Mouse (Mus musculus) liver, embryonic 16.5 days (tissue): ENCODE data around the gene Tulp4. TPM values are rescaled to one million over a fixed set of nuclear protein-coding genes. Genes with fewer than 3 reads are reported as not detected.

Experiments used
- ATAC-seq: fragments of 200-750 bp; cut with Nextera tagmentation; 2 replicates; pipeline ENCODE4 v1.8.0; 2017; ENCODE audit warnings: low read depth, mild to moderate bottlenecking, moderate number of reproducible peaks, moderate library complexity
- H3K27ac ChIP-seq: fragments of 300-500 bp; sonication (generic); 2 replicates; pipeline ENCODE4 v1.5.1; 2014; ENCODE audit warnings: mild to moderate bottlenecking, low read length
- H3K27me3 ChIP-seq: fragments of 300-500 bp; sonication (generic); 2 replicates; pipeline ENCODE4 v1.6.1; 2014; ENCODE audit warnings: low read depth, low read length, mixed read lengths; ENCODE audit not compliant: control insufficient read depth, insufficient read depth
- H3K36me3 ChIP-seq: fragments of 300-500 bp; sonication (generic); 2 replicates; pipeline ENCODE4 v1.6.1; 2014; ENCODE audit warnings: mild to moderate bottlenecking; ENCODE audit not compliant: control insufficient read depth, insufficient read depth
- H3K4me1 ChIP-seq: fragments of 300-500 bp; sonication (generic); 2 replicates; pipeline ENCODE4 v1.6.1; 2014; ENCODE audit warnings: low read depth, low read length, mixed read lengths; ENCODE audit not compliant: control insufficient read depth
- H3K4me2 ChIP-seq: fragments of 300-500 bp; sonication (generic); 2 replicates; pipeline ENCODE4 v1.6.1; 2014; ENCODE audit warnings: low read depth, low read length, mixed read lengths
- H3K4me3 ChIP-seq: fragments of 300-500 bp; sonication (generic); 2 replicates; pipeline ENCODE4 v1.5.1; 2014; ENCODE audit warnings: low read depth, mild to moderate bottlenecking, low read length
- H3K9ac ChIP-seq: fragments of 300-500 bp; sonication (generic); 2 replicates; pipeline ENCODE4 v1.6.1; 2014; ENCODE audit warnings: low read depth, low read length
- H3K9me3 ChIP-seq: fragments of 300-500 bp; sonication (generic); replicated peaks from 2 replicates; pipeline ENCODE4 v1.6.1; 2016; ENCODE audit warnings: low read length; ENCODE audit not compliant: control insufficient read depth
- WGBS: fragments of 180-500 bp; shearing (Covaris S2); extraction: QIAGEN DNeasy Blood & Tissue Kit; methylation state at CpG from one replicate; pipeline ENCODE4 v1.1.7; 2014; ENCODE audit not compliant: insufficient replicate concordance; 5-methylcytosine and 5-hydroxymethylcytosine counted together
- polyA plus RNA-seq: library from polyadenylated mRNA; unstranded; fragments of >200 nt; fragmentation: Nextera tagmentation; extraction: Ambion mirVana; gene quantifications from 2 replicates; pipeline ENCODE4 v1.2.1, GENCODE M21; 2015

The Tulp4 gene
- 23.4 and 25.4 TPM in 2 replicates for polyA plus RNA-seq

GRCm38 (mm10) chr17:6106361-6107014 lies at the start of gene Tulp4:
TSS of gene Tulp4 (plus strand) at chr17:6106437.
- peak within 1 kb of the TSS; percentile 72 for H3K4me3 ChIP-seq
- H3K4me2 ChIP-seq: peak within 1 kb of the TSS; percentile 84
- WGBS: under 1% methylated on average over 21 of the region's 76 CpGs
- H3K9ac ChIP-seq: peak within 1 kb of the TSS; percentile 74
- no peaks in the 10 kb centered on the region for H3K36me3 ChIP-seq
- no peaks in the 10 kb centered on the region for H3K9me3 ChIP-seq
- peaks cover 2% of the 10 kb centered on the region for H3K4me1 ChIP-seq
- peak; percentile 95 for ATAC-seq
- H3K27me3 ChIP-seq: peaks cover 29% of the 10 kb centered on the region
- peak within 1 kb of the TSS; percentile 71; the same call in 1 of the 2 replicates for H3K27ac ChIP-seq

- H3K4me2 ChIP-seq: no peak overlapping the region
These were observed 43.4 kb upstream of the Tulp4 start for GRCm38 (mm10) chr17:6062793-6063192.

DNA sequence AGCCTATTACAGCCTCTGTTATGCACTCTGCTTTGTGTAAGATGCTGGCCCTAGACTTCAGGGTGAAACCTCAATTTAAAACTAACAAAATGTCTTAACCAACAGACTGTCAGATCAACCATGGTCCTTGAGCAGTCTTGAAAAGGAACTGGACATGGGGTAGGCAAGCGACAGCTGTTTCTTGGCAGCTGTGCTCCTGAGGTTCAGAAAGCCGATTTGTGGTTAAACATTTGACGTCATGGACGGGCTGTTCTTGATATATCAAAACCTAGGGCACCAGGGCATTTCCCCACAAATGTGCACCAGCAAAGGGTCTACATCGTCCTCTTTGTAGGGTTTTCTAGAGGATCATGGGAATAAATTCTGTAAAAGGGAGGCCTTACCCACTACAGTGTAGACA lies 42.7 kb upstream of the Tulp4 start:
- ATAC-seq: no peak
- H3K4me1 ChIP-seq: no peaks in the 10 kb centered on the region
- no peak overlapping the region for H3K9ac ChIP-seq
- H3K9me3 ChIP-seq: no peaks in the 10 kb centered on the region
- WGBS: 63% methylated on average over 5 of the region's 5 CpGs
- no peaks in the 10 kb centered on the region for H3K36me3 ChIP-seq
- H3K4me3 ChIP-seq: no peak overlapping the region
- no peak overlapping the region for H3K27ac ChIP-seq
- no peak overlapping the region for H3K4me2 ChIP-seq
- no peaks in the 10 kb centered on the region for H3K27me3 ChIP-seq

More at GRCm38 (mm10) chr17:6062793-6063192, 43.4 kb upstream of the Tulp4 start:
- Histone ChIP-seq H3K9me3 (no peaks in the 10 kb centered on the region), H3K27ac (no peak overlapping the region), H3K4me1 (no peaks in the 10 kb centered on the region), H3K36me3 (no peaks in the 10 kb centered on the region), H3K9ac (no peak overlapping the region), H3K27me3 (no peaks in the 10 kb centered on the region), H3K4me3 (no peak overlapping the region)
- 75% methylated on average over 8 of the region's 8 CpGs for WGBS
- no peak for ATAC-seq

- Histone ChIP-seq H3K4me3 (no peak overlapping the region), H3K9ac (no peak overlapping the region), H3K36me3 (no peaks in the 10 kb centered on the region), H3K4me2 (no peak overlapping the region), H3K9me3 (no peaks in the 10 kb centered on the region), H3K4me1 (no peaks in the 10 kb centered on the region), H3K27me3 (no peaks in the 10 kb centered on the region), H3K27ac (no peak overlapping the region)
- no peak for ATAC-seq
- 66% methylated on average over 2 of the region's 2 CpGs for WGBS
These were observed 40.2 kb upstream of the Tulp4 start for GRCm38 (mm10) chr17:6066021-6066420.

- H3K27me3 ChIP-seq: no peaks in the 10 kb centered on the region
- no peak overlapping the region for H3K9ac ChIP-seq
- 77% methylated on average over 7 of the region's 7 CpGs for WGBS
- no peak for ATAC-seq
- H3K4me3 ChIP-seq: no peak overlapping the region
- H3K36me3 ChIP-seq: no peaks in the 10 kb centered on the region
- no peaks in the 10 kb centered on the region for H3K4me1 ChIP-seq
- no peak overlapping the region for H3K4me2 ChIP-seq
- no peaks in the 10 kb centered on the region for H3K9me3 ChIP-seq
- no peak overlapping the region for H3K27ac ChIP-seq
These were observed 38.6 kb upstream of the Tulp4 start for GRCm38 (mm10) chr17:6067613-6068012.

- H3K9ac ChIP-seq: no peak overlapping the region
- 68% methylated on average over 6 of the region's 6 CpGs for WGBS
- no peak overlapping the region for H3K4me3 ChIP-seq
- H3K36me3 ChIP-seq: no peaks in the 10 kb centered on the region
- H3K9me3 ChIP-seq: no peaks in the 10 kb centered on the region
- ATAC-seq: no peak
- no peak overlapping the region for H3K27ac ChIP-seq
- no peak overlapping the region for H3K4me2 ChIP-seq
- H3K4me1 ChIP-seq: no peaks in the 10 kb centered on the region
- H3K27me3 ChIP-seq: no peaks in the 10 kb centered on the region
These were observed 36.4 kb upstream of the Tulp4 start for GRCm38 (mm10) chr17:6069866-6070265.

DNA sequence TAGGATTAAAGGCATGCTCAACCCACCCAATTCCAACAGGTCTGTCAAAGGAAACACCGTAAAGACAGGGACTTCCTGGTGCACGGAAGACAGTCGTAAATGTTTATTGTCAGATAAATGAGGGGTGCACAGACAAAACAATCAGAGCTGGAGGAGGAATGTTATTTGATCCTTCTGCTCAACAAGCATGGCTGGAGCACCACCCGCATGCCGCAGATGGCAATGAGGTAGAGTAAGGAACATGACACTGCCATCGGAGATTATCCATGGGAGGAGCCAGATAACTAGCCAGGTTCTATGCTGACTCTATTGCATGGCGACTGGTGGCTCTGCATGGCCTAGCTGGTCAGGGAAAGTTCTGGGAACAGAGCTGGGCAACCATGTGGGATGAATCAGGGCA lies 32.8 kb upstream of the Tulp4 start:
- no peaks in the 10 kb centered on the region for H3K4me1 ChIP-seq
- no peak overlapping the region for H3K27ac ChIP-seq
- 67% methylated on average over 7 of the region's 7 CpGs for WGBS
- no peak for ATAC-seq
- H3K27me3 ChIP-seq: no peaks in the 10 kb centered on the region
- H3K4me2 ChIP-seq: no peak overlapping the region
- no peak overlapping the region for H3K9ac ChIP-seq
- no peaks in the 10 kb centered on the region for H3K36me3 ChIP-seq
- H3K4me3 ChIP-seq: no peak overlapping the region
- no peaks in the 10 kb centered on the region for H3K9me3 ChIP-seq

DNA sequence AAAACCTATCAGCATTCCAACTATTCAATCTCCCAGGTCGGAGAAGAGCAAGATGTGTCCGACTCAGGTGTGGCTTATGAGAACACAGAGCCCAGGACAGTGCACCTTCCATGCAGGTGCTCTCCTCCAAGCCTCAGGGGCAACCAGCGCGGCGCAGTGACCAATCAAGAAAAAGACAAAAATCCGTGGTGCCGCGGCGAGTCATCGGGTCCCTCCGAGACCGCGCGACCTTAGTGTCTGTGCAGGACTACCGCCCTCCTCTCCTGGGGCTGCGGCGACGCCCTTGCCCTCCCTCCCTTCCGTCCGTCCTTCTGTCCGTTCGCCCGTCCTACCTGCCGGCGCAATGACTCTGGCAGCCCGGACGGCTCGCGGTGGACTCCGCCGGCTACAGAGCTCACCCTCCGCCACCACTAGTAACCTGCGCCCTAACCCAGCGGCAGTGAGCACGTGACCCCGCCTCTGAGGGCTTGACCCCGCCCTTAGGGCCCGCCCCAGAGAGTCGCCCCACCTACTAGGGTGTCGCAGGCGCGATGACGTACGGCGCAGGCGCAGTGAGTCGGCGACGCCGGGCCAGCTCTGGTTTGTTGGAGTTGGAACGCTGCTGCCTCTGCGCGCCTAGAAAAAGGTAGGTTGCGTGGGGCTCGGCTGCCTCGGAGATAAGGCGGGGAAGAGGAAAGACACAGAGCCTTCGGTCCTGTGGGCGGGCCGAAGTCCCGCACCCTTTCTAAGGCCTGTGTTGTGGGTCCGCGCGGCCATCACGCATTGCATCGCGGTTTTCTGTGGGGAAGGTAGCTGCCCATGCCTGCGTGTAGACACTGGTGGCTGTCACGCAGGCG lies 26.7 kb upstream of the Tulp4 start, which contains the start of the genes Serac1 and Gtf2h5:
Gene Serac1 (minus strand): TSS at position 455 of the 836 bp plus-strand sequence.
Gene Gtf2h5 (plus strand): TSS at position 500 of the 836 bp plus-strand sequence.
- Histone ChIP-seq H3K36me3 (peaks cover 4% of the 10 kb centered on the region), H3K9ac (peak within 1 kb of the TSS; percentile 88), H3K4me3 (peak within 1 kb of the TSS; percentile 86), H3K27me3 (no peaks in the 10 kb centered on the region), H3K4me1 (peaks cover 10% of the 10 kb centered on the region; the same call in 1 of the 2 replicates), H3K27ac (peak within 1 kb of the TSS; percentile 96), H3K9me3 (no peaks in the 10 kb centered on the region), H3K4me2 (peak within 1 kb of the TSS; percentile 94)
- WGBS: under 1% methylated on average over 70 of the region's 70 CpGs
- peak; percentile 98 for ATAC-seq
